Comparison of ENCODE assay signal across 7 mouse cellular contexts in genomic region chr7:19179173-19179572, GRCm38 (mm10). TPM values are rescaled to one million over a fixed set of nuclear protein-coding genes. Genes with fewer than 3 reads are reported as not detected.
DNase-seq lines count a peak whose midpoint lies in the region; ATAC-seq lines count a peak whose summit lies in the region.

No protein-coding gene starts in this region.

- H3K9me3 ChIP-seq in limb, embryonic 10.5 days (replicated peaks): no peaks in the 10 kb centered on the region

- 0 out of 2 replicates have a peak overlapping the region, but pooled peaks have one; percentile 16 for H3K27ac ChIP-seq in limb, embryonic 10.5 days

- peak overlapping the region; percentile 44 for H3K4me3 ChIP-seq in limb, embryonic 10.5 days

- peaks cover 9% of the 10 kb centered on the region for H3K36me3 ChIP-seq in limb, embryonic 10.5 days

- intact Hi-C loops in gastrocnemius, postnatal 14 days (cut with DNase I; ENCODE audit: low total_unique reads): loop anchor here (5.0 kb wide), 1 partner anchor 33 kb away; the partner anchor contains the start of gene Gpr4

- H3K4me1 ChIP-seq in limb, embryonic 10.5 days: peaks cover 45% of the 10 kb centered on the region

- 1% methylated on average over 32 of the region's 32 CpGs for WGBS in limb, embryonic 10.5 days

- peak; percentile 48 for ATAC-seq in activated CD4-positive, CD25-positive, alpha-beta regulatory T cell, adult 4 months
- peak; percentile 69 for ATAC-seq in megakaryocyte-erythroid progenitor cell, adult 5-6 weeks (replicated peaks; ENCODE audit: low FRiP score, low TSS enrichment, poor library complexity, severe bottlenecking)

- peak; percentile 63 for DNase-seq in cerebellum, adult 9-11 months
- peak; percentile 75 for DNase-seq in gastrocnemius, postnatal 14 days
- DNase-seq in induced T-regulatory cell, adult 2 months (ENCODE audit: low read depth): peak; percentile 82
- peak; percentile 80 for DNase-seq in limb, embryonic 10.5 days (ENCODE audit: low spot score)
- peak; percentile 65 to 70 for DNase-seq in right cerebral cortex, postnatal 36 days (ENCODE audit: low spot score in 2 of 2)

- H3K27me3 ChIP-seq in limb, embryonic 10.5 days (ENCODE audit: low read depth, poor library complexity, severe bottlenecking): peaks cover 63% of the 10 kb centered on the region

RNA-seq across cellular contexts. Expression of gene Eml2, which starts 3.0 kb away (rescaled TPM):
- polyA plus RNA-seq in activated CD4-positive, CD25-positive, alpha-beta regulatory T cell, adult 4 months (2017; shearing (Covaris generic)): 10 to 100 TPM in 1 of 2 experiments, 1 to 10 TPM in 1; 5.2 to 16.9 TPM
- total RNA-seq in gastrocnemius, postnatal 14 days (2021): 10 to 100 TPM; 12.1 to 14.2 TPM
- 3.2 and 6.4 TPM in 2 replicates for polyA plus RNA-seq in limb, embryonic 10.5 days (2016; fragmentation: Nextera tagmentation; extraction: Ambion mirVana)
- total RNA-seq in megakaryocyte-erythroid progenitor cell, adult 5-6 weeks (2014; fragmentation: Nextera tagmentation): 4.8 and 11.4 TPM in 2 replicates
- 4.8 and 6.6 TPM in 2 replicates for total RNA-seq in megakaryocyte-erythroid progenitor cell, adult 5-6 weeks (2017)

RNA-seq across cellular contexts. Expression of gene Gipr, which starts 13.2 kb away (rescaled TPM):
- polyA plus RNA-seq in activated CD4-positive, CD25-positive, alpha-beta regulatory T cell, adult 4 months (2017; shearing (Covaris generic)): not detected
- total RNA-seq in gastrocnemius, postnatal 14 days (2021): under 1 TPM in 1 of 2 experiments, not detected in 1; 0.09 TPM
- polyA plus RNA-seq in limb, embryonic 10.5 days (2016; fragmentation: Nextera tagmentation; extraction: Ambion mirVana): 0.06 and 0.09 TPM in 2 replicates
- total RNA-seq in megakaryocyte-erythroid progenitor cell, adult 5-6 weeks (2014; fragmentation: Nextera tagmentation): not detected in 2 replicates
- 0.95 TPM in 1 of 2 replicates, not detected in the other for total RNA-seq in megakaryocyte-erythroid progenitor cell, adult 5-6 weeks (2017)

RNA-seq across cellular contexts. Expression of gene Snrpd2, which starts 29.7 kb away (rescaled TPM):
- 10 to 100 TPM; 85.2 to 96.5 TPM for polyA plus RNA-seq in activated CD4-positive, CD25-positive, alpha-beta regulatory T cell, adult 4 months (2017; shearing (Covaris generic))
- 10 to 100 TPM; 62.3 to 66.5 TPM for total RNA-seq in gastrocnemius, postnatal 14 days (2021)
- polyA plus RNA-seq in limb, embryonic 10.5 days (2016; fragmentation: Nextera tagmentation; extraction: Ambion mirVana): 176 and 199 TPM in 2 replicates
- 146 and 165 TPM in 2 replicates for total RNA-seq in megakaryocyte-erythroid progenitor cell, adult 5-6 weeks (2014; fragmentation: Nextera tagmentation)
- 80.7 and 93.4 TPM in 2 replicates for total RNA-seq in megakaryocyte-erythroid progenitor cell, adult 5-6 weeks (2017)

RNA-seq across cellular contexts. Expression of gene Qpctl, which starts 30.1 kb away (rescaled TPM):
- polyA plus RNA-seq in activated CD4-positive, CD25-positive, alpha-beta regulatory T cell, adult 4 months (2017; shearing (Covaris generic)): 10 to 100 TPM in 1 of 2 experiments, 1 to 10 TPM in 1; 8.9 to 11.6 TPM
- 1 to 10 TPM; 3.1 to 4.2 TPM for total RNA-seq in gastrocnemius, postnatal 14 days (2021)
- 12.5 and 14.4 TPM in 2 replicates for polyA plus RNA-seq in limb, embryonic 10.5 days (2016; fragmentation: Nextera tagmentation; extraction: Ambion mirVana)
- total RNA-seq in megakaryocyte-erythroid progenitor cell, adult 5-6 weeks (2014; fragmentation: Nextera tagmentation): 2.4 and 5.1 TPM in 2 replicates
- 1.1 and 5.5 TPM in 2 replicates for total RNA-seq in megakaryocyte-erythroid progenitor cell, adult 5-6 weeks (2017)

RNA-seq across cellular contexts. Expression of gene Gpr4, which starts 33.2 kb away (rescaled TPM):
- under 1 TPM in 1 of 2 experiments, not detected in 1; 0.30 TPM for polyA plus RNA-seq in activated CD4-positive, CD25-positive, alpha-beta regulatory T cell, adult 4 months (2017; shearing (Covaris generic))
- 1 to 10 TPM; 2.9 to 4.3 TPM for total RNA-seq in gastrocnemius, postnatal 14 days (2021)
- 6.5 and 8.5 TPM in 2 replicates for polyA plus RNA-seq in limb, embryonic 10.5 days (2016; fragmentation: Nextera tagmentation; extraction: Ambion mirVana)
- 0.64 TPM in 1 of 2 replicates, not detected in the other for total RNA-seq in megakaryocyte-erythroid progenitor cell, adult 5-6 weeks (2014; fragmentation: Nextera tagmentation)
- not detected in 2 replicates for total RNA-seq in megakaryocyte-erythroid progenitor cell, adult 5-6 weeks (2017)

Comparison
In these comparisons a context has a peak if more than half of its experiments do, and no peak if none do; other contexts are left out.
1. Peak in every context shown above with its lines: DNase-seq, ATAC-seq, H3K4me3 ChIP-seq and H3K27ac ChIP-seq.